Mouse (Mus musculus): ENCODE data around the gene Nectin3.
A peak's percentile ranks its signal among the peaks of the same experiment; 100 is the strongest.

Nectin3 gene

GRCm38 (mm10) chr16:46498421-46498789 lies at the start of gene Nectin3:
Gene Nectin3 (minus strand): TSS chr16:46498525.
- no peak for DNase-seq

DNA sequence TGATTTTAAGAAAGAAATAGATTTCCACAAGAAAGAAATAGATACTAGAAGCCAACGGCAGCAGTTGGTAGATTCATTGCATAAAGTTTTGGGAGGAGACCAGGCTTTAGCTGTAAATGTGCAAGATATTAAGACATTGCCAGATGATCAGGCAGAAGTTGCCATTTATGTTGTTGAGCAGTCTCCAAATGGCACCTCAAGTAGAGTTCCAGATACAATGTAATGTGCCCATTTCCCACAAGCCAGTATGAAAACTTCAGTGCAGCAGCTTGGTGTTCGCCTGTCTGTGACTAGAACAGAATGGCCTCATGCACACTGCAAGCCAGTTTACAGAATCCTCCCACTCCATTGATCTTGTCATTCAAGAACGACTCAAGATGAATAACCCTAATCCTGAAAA lies 39.8 kb upstream of the Nectin3 start:
- no peak for DNase-seq

DNA sequence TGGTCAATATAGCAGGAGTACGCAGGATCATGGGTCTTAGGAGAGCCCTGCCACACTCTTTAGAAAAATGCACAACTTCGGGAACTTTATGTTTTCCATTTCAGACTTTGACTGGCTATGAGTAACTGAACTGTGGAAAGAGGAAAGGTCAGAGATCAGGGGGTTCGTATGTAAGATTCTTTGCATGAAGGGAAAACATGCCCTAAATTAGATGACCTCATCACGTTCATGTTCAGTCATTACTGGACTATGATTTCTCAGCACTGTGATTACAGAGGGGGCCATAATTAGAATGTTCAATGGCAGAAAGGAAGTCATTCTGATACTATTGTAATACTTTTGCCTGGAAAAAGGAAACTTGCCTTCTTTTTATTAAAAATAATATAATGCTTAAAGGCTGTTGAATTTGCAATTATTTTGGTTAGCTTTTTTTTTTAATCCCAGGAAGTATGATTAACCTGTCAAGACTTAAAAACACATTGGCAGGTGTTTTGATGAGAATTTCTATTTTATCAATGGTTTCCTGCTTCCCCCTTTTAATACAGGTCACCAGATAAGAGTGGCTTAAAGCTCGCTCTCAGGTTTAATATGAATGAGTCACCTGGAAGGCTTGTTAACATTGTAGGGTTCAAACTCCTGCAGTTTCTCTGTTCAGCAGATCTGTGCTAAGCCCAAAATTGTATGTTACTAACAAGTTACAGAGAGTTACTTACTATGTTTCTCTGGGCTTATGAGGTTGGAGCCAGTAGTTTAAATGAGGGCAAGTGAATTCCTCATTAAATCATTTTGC lies 34.3 kb upstream of the Nectin3 start:
- no peak for DNase-seq

DNA sequence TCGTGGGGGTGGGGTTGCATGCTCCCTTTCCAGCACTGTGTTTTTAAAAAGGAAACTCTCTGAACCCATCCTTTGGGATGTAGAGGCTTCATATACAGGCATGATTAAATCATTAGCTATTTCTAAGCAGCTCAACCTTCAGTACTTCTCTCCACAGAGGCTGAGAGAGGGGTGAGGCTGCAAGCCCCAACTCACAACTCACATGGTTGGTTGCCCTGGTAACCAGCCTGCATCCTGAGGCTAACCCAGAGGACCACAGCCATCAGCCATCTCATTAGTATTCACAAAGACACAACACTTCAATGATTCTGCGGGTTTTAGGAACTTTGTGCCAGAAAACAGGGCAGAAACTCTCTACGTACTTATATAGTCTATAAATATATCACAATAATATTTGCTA lies 32.7 kb upstream of the Nectin3 start:
- DNase-seq, result no peak

GRCm38 (mm10) chr16:46520885-46521417 lies 22.6 kb upstream of the Nectin3 start:
- DNase-seq, result no peak

- no peak for DNase-seq
These were observed 21.3 kb upstream of the Nectin3 start for GRCm38 (mm10) chr16:46519606-46520005.

GRCm38 (mm10) chr16:46507944-46508333 lies 9.6 kb upstream of the Nectin3 start:
- DNase-seq, result no peak

GRCm38 (mm10) chr16:46507260-46507943 lies 9.1 kb upstream of the Nectin3 start:
- no peak for DNase-seq

GRCm38 (mm10) chr16:46504006-46504405 lies 5.7 kb upstream of the Nectin3 start:
- no peak for DNase-seq

DNA sequence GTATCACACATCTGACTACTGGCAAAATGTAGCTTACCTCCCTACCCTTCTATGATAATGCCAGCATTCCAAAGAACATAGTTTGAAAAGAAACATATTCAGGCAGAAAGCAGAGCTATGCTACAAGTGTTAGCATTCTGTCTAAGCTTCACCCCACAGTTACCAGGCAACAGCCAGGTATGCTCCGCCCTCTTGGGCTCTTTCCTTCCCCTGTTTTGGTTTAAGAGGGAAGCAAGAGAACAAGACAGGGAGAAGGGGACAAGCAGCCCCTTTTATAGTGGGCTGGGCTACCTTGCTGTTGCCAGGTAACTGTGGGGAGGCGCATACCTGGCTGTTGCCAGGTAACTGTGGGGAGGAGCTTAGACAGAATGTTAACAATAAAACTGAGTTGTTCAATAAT lies 4.0 kb upstream of the Nectin3 start:
- no peak for DNase-seq

DNA sequence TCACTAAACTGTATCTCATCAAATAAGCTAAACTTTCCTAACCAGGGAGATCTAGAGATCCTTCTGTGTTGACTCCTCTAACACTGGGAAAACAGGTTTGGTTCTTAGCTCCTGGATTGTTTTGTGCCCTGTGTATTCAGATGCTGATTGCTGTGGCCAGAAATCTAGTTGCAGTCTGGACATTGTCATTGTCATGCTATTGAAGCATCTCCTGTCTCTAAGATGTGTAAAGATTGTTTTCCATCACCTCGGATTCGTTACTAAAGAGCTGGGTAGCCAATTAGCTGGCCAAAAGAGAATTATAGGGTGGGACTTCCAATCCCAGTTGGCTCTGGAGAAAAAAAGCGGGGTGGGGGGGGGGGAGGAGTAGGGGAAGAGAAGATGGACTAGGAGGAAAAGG lies 2.4 kb upstream of the Nectin3 start:
- DNase-seq, result no peak

DNA sequence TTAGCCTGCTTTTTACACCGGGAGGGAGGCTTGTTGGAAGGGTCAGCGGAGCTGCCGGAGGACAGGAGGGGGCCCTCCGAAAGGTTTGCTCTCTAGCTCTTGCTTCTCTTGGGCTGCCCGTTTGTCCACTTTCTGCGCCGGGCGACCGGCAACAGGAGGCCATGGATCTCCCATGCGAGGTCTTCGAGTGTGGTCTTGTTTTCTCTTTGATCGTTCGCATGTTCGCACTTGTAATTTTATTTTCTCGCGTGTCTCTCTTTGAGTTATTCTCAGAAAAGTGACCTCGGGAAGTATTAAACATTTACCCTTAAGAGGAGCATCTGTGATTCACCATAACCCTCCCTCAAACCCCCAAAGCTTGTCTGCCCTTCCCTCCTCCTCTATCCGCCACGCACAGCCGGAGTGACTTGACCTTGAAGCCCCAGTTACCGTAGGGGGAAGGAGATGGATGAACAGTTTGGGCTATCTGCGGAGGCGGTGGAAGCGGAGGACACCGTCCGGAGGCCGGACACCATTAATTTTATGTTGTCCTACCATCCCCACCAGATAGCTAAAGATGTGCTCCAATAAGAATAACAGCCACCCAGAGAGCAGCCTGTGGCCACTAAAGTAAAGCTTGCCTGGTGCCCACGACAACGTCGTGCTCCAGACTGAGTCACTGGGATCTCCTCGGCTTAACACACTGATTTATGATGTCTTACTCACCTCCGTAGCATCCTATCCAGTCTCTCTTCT lies 472 bp downstream of the Nectin3 start:
- peak; percentile 18 for DNase-seq

- peak; percentile 95 for DNase-seq
These were observed 1.2 kb downstream of the Nectin3 start for GRCm38 (mm10) chr16:46496889-46497685.

DNA sequence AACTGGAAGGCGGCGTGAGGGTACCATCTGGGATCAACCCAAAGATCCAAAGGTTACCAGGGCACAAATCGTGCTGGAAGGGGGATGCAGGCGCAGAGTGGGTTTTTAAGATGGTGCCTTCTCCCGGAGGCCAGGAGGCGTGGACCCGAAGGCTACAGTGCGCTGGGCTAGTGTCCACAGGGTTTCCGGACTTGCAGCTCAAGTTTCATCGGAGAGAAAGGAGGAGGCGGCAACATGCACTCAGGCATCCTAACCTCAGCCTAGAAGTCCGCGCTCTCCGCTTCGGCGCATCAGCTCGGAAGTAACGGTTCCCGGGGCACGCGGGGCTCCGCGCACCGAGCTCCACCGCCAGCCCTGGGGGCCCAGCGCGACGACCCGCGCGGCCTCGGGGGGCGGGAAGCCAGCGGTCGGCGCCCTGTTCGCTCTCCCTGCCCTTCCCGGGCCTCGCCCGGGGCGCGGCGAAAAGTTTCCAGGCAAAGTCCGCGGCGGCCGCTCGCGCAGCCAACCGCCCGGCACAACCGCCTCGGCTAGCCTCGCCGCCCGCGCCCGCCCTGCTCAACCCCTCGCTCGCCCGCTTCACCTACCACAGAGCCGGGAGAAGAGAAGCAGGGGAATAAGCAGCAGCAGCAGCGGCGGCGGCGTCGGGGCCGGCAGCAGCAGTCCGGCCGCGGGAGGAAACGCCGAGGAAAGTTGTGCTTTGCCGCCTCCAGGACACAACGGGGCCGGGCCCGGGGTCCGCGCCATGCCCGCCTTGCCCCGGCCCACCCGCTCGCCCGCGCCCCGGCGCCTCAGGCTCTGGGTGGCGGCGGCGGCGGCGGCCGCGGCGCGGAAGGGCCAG lies 2.1 kb downstream of the Nectin3 start:
- peak; percentile 25 for DNase-seq

DNA sequence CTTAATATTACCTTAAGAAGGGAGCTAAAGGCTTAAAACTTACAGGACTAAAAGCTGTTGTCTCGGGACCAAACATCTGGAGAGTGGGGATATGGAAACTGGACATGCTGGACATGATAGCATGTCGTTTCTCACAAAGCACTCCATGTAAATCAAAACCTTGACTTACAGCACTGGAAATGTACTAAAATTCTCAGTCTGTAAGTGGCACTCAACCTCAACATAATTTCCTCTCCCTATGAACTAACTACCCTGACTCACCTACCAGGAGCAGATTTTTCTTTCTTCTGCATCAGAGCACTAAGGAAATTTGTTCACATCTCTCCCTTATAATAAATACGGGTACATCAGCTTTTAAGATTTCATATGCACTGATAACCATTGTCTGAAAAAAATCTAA lies 3.1 kb downstream of the Nectin3 start:
- no peak for DNase-seq

DNA sequence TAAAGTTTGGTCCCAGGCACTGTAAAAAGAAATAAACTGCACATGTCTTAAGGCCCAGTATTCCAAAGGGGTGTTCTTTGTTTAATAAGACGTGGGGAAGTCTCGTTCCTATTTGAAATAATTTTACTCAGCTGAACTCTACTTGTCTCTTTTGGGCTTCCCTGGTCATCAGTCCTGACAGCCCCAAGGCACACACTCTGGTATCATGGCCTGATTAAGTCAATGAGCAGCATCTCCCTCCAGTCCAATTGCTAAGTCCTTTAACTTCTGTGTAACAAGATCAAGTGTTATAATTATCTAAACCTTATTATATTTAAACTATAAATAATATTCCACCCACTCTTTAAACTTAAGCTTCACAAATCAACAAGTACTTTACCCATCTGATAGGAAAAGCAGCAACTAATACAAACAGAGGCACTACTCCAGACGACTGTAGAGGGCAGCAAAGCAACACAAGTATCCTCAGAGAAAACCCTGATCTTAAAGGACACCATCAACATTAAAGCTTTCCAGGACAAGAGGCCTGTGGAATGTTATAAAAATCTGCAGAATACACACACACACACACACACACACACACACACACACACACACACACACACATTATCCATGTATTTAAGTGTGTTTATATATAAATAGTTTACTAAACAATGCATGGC lies 10.8 kb downstream of the Nectin3 start:
- peak; percentile 47 for DNase-seq

- no peak for DNase-seq
These were observed 21.0 kb downstream of the Nectin3 start for GRCm38 (mm10) chr16:46477336-46477735.

DNA sequence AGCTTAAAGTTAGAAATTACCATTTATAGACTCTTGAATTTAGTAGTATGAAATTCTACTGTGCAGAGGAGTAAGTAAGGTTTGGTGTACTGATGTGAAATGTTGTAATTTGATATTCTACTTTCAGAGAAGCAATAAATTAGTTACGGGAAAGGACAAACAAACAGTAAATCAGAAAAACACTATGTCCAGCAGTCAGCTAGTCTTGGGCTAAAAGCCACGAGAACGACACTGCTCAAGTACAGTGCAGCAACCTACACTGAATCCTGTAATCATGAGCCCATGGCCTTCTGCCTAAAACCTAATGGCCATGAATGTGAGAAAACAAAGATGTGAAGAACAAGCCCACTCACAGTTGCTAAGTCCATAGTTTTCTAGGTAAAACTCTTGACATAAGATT lies 46.9 kb downstream of the Nectin3 start:
- DNase-seq, result no peak

DNA sequence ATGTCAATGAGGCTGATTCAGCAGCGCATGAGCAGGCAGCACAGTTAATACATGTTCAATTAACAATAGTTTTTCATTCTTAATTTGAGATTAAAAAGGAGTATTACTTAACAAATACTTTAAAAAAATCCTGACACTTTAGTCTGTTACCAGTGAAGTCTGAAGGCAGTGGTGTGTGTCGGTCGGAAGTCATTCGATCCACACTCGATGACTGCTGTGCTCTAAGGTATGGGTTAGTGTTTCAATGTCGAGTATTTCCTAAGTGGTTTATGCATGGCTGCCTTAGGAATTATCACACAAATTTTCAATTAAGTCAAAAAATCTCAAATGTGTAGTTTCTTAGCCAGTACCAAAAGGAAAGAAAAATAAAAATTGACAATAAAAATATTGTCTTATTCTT lies 49.3 kb downstream of the Nectin3 start:
- DNase-seq, result no peak

DNA sequence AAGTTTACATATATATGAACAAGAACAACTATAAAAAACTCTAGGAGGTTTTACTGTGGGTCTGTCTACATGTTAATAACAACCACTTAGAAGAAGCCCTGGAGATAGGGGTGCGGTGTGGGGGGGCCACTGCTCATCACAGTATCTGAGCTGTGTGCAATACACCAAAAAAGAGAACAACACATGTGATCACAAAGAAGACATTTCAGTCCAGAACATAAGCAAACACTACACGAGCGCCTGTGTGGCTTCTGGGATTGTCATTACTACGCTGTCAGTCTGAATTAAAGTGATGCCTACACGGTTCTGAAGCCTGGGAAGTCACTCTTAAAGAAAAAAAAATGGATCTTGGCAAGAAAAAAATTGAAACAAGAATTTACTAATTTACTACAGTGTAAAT lies 67.0 kb downstream of the Nectin3 start:
- DNase-seq, result no peak

- no peak for DNase-seq
These were observed 82.1 kb downstream of the Nectin3 start for GRCm38 (mm10) chr16:46416177-46416576.
